Mouse (Mus musculus) gastrocnemius, adult 2 months (tissue): ENCODE measurements around the gene Car15. TPM values are rescaled to one million over a fixed set of nuclear protein-coding genes. Genes with fewer than 3 reads are reported as not detected.

Source experiments
- DNase-seq: peaks from one replicate; pipeline ENCODE4 v3.0.0; 2022
- H3K27ac ChIP-seq: fragments of 200-600 bp; 2 replicates; pipeline ENCODE4 v1.8.1; 2022; ENCODE audit warnings: mild to moderate bottlenecking
- H3K4me3 ChIP-seq: fragments of 200-600 bp; 2 replicates; pipeline ENCODE4 v1.8.1; 2022; ENCODE audit warnings: mild to moderate bottlenecking, moderate library complexity
- CTCF ChIP-seq: fragments of 200-600 bp; IDR thresholded peaks from 2 replicates; pipeline ENCODE4 v1.8.1; 2022; ENCODE audit warnings: antibody characterized with exemption, mild to moderate bottlenecking, moderate library complexity
- intact Hi-C: fragments of 180-260 bp; cut with DNase I; formaldehyde crosslinking; loops from one replicate; pipeline ENCODE4 v1.15.1; 2025
- total RNA-seq, 2 experiments: library from RNA; stranded (reverse); gene quantifications; 2 replicates each; pipeline ENCODE4 v1.2.3; 2021

Gene Car15
- total RNA-seq, 2 experiments from 2014 or later, result 1.3 to 2.1 TPM

- TF ChIP-seq CTCF, result no peak
- H3K4me3 ChIP-seq, result no peak overlapping the region
- no peak for DNase-seq
- intact Hi-C loops, result no loop called here
- no peak overlapping the region for H3K27ac ChIP-seq
These were observed 7.6 kb downstream of the Car15 start for GRCm38 (mm10) chr16:17830385-17831178.

- no peak for DNase-seq
- Histone ChIP-seq H3K27ac (no peak overlapping the region), H3K4me3 (no peak overlapping the region)
- intact Hi-C loops, result no loop called here
- no peak for TF ChIP-seq CTCF
These were observed 9.3 kb downstream of the Car15 start for GRCm38 (mm10) chr16:17828867-17829266.

GRCm38 (mm10) chr16:17828229-17828628, 9.9 kb downstream of the Car15 start:
- no peak for TF ChIP-seq CTCF
- intact Hi-C loops, result no loop called here
- Histone ChIP-seq H3K4me3 (no peak overlapping the region), H3K27ac (no peak overlapping the region)
- DNase-seq, result no peak

GRCm38 (mm10) chr16:17826500-17826899, 11.7 kb downstream of the Car15 start:
- no peak for TF ChIP-seq CTCF
- intact Hi-C loops, result no loop called here
- H3K4me3 ChIP-seq, result no peak overlapping the region
- no peak overlapping the region for H3K27ac ChIP-seq
- DNase-seq, result no peak

- intact Hi-C loops, result no loop called here
- TF ChIP-seq CTCF, result no peak
- no peak overlapping the region for H3K4me3 ChIP-seq
- DNase-seq, result no peak
- H3K27ac ChIP-seq, result no peak overlapping the region
These were observed 21.6 kb downstream of the Car15 start for GRCm38 (mm10) chr16:17816528-17816927.

GRCm38 (mm10) chr16:17815411-17816402, 22.5 kb downstream of the Car15 start:
- Histone ChIP-seq H3K27ac (peak overlapping the region; percentile 55), H3K4me3 (peak overlapping the region; percentile 72)
- peak; percentile 82 for TF ChIP-seq CTCF
- intact Hi-C loops, result no loop called here
- DNase-seq, result peak; percentile 77

GRCm38 (mm10) chr16:17813173-17813572, 25.0 kb downstream of the Car15 start:
- intact Hi-C loops, result loop anchor here (2.0 to 5.0 kb wide), 3 partner anchors 26 to 68 kb away; no protein-coding TSS in a partner anchor
- no peak for DNase-seq
- Histone ChIP-seq H3K4me3 (no peak overlapping the region), H3K27ac (no peak overlapping the region)
- no peak for TF ChIP-seq CTCF

- no peak for DNase-seq
- no peak overlapping the region for H3K27ac ChIP-seq
- no peak overlapping the region for H3K4me3 ChIP-seq
- TF ChIP-seq CTCF, result peak; percentile 91
- intact Hi-C loops, result loop anchor here (2.0 to 5.0 kb wide), 3 partner anchors 25 to 67 kb away; no protein-coding TSS in a partner anchor
These were observed 26.0 kb downstream of the Car15 start for GRCm38 (mm10) chr16:17812120-17812519.

- TF ChIP-seq CTCF, result no peak
- intact Hi-C loops, result loop anchor here (5.0 kb wide), 1 partner anchor 47 kb away; no protein-coding TSS in a partner anchor
- DNase-seq, result peak; percentile 85
- Histone ChIP-seq H3K27ac (peak overlapping the region; percentile 50), H3K4me3 (no peak overlapping the region)
These were observed 28.5 kb downstream of the Car15 start for GRCm38 (mm10) chr16:17809711-17810110.

- no peak for DNase-seq
- no peak for TF ChIP-seq CTCF
- intact Hi-C loops, result no loop called here
- peak overlapping the region; percentile 50 for H3K27ac ChIP-seq
- no peak overlapping the region for H3K4me3 ChIP-seq
These were observed 29.0 kb downstream of the Car15 start for GRCm38 (mm10) chr16:17809125-17809524.

- no peak for TF ChIP-seq CTCF
- H3K4me3 ChIP-seq, result peak overlapping the region; percentile 82
- H3K27ac ChIP-seq, result peak overlapping the region; percentile 76
- DNase-seq, result peak; percentile 94
- intact Hi-C loops, result no loop called here
These were observed 30.8 kb downstream of the Car15 start for GRCm38 (mm10) chr16:17807192-17808009.
